Mouse (Mus musculus) common myeloid progenitor, adult 5-6 weeks (primary cell): Measurements from ENCODE around the gene Guca2b. TPM values are rescaled to one million over a fixed set of nuclear protein-coding genes. Genes with fewer than 3 reads are reported as not detected.

Experiments
- ATAC-seq: replicated peaks from 2 replicates; pipeline ENCODE4 v1.8.0; 2016; ENCODE audit warnings: low read depth, mild to moderate bottlenecking, moderate TSS enrichment, inconsistent platforms; ENCODE audit not compliant: poor library complexity, severe bottlenecking
- total RNA-seq: library from RNA; stranded (forward); fragments of 200-1000, 187-1606 nt; gene quantifications from 2 replicates; pipeline ENCODE4 v1.2.3, GENCODE M21; 2017

Gene Guca2b
- total RNA-seq, 1 experiment from 2014 or later, result not detected

GRCm38 (mm10) chr4:119609488-119609887 lies 49.3 kb downstream of the Guca2b start:
- peak; percentile 98 for ATAC-seq

Other genes starting within 250 kb of the Guca2b start
- not detected in 2 replicates for gene Ccdc30, start 243.4 kb downstream of the Guca2b start, total RNA-seq
- gene Ppcs, start 236.5 kb downstream of the Guca2b start, total RNA-seq, result 13.7 and 16.0 TPM in 2 replicates
- not detected in 2 replicates for gene Zmynd12, start 236.1 kb downstream of the Guca2b start, total RNA-seq
- gene Rimkla, start 166.3 kb downstream of the Guca2b start, total RNA-seq, result not detected in 2 replicates
- 24.4 and 27.5 TPM in 2 replicates for gene Foxj3, start 122.0 kb downstream of the Guca2b start, total RNA-seq
- gene Frg2f1, start 119.4 kb downstream of the Guca2b start, total RNA-seq, result 0.63 and 5.5 TPM in 2 replicates
- gene Guca2a, start 21.2 kb downstream of the Guca2b start, total RNA-seq, result not detected in 2 replicates
- gene Hivep3, start 74.8 kb upstream of the Guca2b start, total RNA-seq, result 6.3 and 6.5 TPM in 2 replicates